Mouse (Mus musculus) right cerebral cortex, postnatal 10 days (tissue): Measurements from ENCODE around the gene Kxd1.

Experiments used
- DNase-seq, 2 experiments: peaks; one replicate each; pipeline ENCODE4 v3.0.0; 2021; ENCODE audit warnings: low spot score in 2 of 2

The Kxd1 gene

DNA sequence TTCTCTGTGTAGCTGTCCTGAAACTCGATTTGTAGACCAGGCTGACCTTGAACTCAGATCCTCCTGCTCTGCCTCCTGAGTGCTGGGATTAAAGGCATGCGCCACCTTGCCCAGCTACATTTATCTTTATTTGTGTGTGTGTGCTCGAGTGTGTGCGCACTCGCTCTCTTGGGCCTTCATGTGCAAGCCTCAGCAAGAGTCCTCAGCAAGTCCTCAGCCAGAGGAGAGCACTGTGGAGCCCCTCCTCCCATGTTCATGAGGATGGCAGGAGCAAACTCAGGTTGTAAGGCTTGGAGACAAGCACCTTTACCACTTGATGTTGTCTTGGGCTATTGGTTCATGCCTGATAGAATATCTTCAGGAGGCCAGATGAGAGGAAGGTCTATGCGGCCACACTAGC, 20.0 kb upstream of the Kxd1 start:
- DNase-seq = no peak

DNA sequence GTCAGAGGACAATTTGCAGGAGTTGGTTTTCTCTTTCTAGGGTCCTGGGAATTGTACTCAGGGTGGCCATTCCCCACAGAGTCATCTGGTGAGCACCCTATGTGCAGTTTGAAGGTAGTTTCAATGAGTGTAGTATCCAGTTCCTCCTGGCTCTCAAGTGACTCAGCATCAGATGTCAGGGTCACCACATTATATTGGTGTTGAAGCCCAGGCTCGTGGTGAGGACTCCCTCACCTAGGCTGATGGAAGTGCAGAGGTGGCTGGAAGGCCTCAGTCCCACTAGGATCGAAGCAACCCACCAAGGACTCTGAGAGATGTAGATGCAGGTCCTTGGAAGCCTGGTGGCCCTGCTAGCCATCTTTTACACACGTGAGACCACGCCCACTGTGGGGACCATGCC, 18.7 kb upstream of the Kxd1 start:
- no peak for DNase-seq

- no peak for DNase-seq
Observed at GRCm38 (mm10) chr8:70544200-70544687, 16.5 kb upstream of the Kxd1 start.

DNA sequence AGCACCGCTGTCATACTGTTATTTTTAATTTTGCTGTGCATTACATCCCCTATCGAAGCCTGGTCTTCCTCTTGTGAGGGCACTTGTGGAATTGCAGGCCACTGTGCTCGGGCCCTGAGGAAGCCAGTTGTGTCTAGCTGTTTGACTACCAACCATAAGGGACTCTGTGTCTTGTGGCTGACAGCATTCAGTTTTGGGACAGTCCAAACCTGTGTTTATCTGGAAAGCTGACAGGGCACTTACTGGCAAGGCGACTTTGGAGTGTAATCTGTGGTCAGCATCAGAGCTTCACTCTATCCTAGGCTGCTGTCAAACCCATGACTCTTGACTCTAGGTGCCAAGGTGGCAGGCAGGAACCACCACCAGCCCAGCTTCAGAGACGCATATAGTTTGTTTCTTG, 13.3 kb upstream of the Kxd1 start:
- no peak for DNase-seq

- no peak for DNase-seq
Observed at GRCm38 (mm10) chr8:70540507-70541071, 12.8 kb upstream of the Kxd1 start.

DNA sequence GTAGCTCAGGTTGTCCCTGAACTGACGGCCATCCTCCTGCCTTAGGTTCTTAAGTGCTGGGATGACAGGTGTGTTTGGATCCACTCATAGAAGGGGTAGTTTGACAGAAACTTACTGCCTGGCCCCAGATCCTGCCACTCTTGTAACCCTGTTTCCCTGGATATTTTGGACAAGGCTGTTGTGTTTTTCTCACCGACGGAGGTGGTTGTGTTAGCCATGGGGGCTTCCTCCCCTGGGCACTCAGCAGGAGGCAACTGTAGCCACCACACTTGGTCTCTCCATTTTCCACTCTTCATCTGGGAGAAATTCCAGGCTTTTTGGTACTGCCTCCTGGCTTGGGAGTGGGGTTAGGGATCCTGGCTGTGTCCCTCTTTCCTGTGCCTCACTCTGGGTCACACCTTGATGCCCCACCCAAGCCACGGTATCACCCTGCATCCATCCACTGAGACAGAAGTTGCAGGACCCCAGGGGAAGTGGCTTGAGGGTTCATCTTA, 12.3 kb upstream of the Kxd1 start:
- DNase-seq = peak; percentile 45 to 59

DNA sequence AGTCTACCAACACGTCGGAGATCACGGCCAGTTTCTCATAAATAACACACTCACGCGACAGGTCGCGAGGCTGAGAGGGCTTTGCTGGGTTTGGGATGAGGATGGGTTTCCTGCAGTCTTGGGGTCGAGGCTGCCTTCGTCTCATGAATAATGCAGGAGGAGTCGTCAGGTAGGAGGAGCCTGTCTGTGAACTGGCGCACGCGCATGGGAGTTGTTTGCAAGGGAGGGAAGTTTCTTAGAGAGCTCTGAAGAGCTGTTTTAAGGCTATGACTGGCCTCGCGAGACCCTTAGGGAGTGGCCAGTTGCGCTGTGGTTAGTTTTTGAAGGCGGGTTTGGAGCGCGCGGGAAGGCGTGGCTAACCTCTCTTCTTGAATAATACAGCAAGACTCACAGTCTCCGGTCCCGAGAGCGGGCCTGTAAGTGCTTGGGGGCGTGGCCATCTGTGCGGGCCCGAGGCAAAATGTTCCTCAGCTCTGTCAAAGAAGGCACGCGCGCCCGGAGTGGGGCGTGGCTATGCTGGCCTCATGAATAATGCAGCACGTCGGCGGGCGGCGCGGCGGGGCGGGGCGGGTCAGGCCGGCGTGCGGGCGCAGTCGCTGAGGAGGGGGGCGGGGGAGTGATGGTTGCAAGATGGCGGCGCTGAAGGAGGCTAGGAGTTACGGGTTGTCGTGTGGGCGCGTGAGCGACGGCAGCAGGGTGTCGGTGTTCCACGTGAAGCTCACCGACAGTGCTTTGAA, 11.5 kb upstream of the Kxd1 start, which contains the start of gene Ell:
Gene Ell, plus strand, starts transcription at position 381 of the 737 bp plus-strand sequence.
- peak; percentile 99 to 100 for DNase-seq

GRCm38 (mm10) chr8:70538633-70539076, 10.9 kb upstream of the Kxd1 start:
- DNase-seq = peak; percentile 100

- peak; percentile 62 to 77 for DNase-seq
Observed at GRCm38 (mm10) chr8:70538024-70538579, 10.3 kb upstream of the Kxd1 start.

DNA sequence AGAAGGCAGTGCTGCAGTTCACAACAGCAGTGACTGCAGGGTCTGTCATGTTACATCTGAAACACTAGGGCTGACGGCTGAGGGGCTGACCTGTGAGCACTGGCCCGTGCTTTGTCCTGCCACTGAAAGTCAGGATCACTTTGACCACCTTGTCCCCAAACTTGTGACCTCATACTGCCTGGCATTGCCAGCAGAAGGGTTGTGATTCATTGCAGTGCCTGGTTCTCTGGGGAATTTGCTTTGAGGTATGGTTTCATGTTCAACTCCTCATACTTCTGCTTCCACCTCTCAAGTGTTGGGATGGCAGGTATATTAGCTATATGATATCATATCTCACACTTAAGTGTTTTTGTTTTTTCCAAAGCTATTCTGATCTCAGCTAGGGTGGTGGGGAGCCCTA, 7.9 kb upstream of the Kxd1 start:
- no peak for DNase-seq

- no peak for DNase-seq
Observed at GRCm38 (mm10) chr8:70535221-70535620, 7.5 kb upstream of the Kxd1 start.

- DNase-seq = peak in 1 of 2 experiments; percentile 60
Observed at GRCm38 (mm10) chr8:70534281-70534680, 6.5 kb upstream of the Kxd1 start.

GRCm38 (mm10) chr8:70530314-70530713, 2.6 kb upstream of the Kxd1 start:
- DNase-seq = no peak

GRCm38 (mm10) chr8:70529741-70530161, 2.0 kb upstream of the Kxd1 start:
- DNase-seq = no peak

GRCm38 (mm10) chr8:70529299-70529698, 1.5 kb upstream of the Kxd1 start:
- no peak for DNase-seq

- no peak for DNase-seq
Observed at GRCm38 (mm10) chr8:70528182-70528797, 534 bp upstream of the Kxd1 start.

GRCm38 (mm10) chr8:70527111-70527511, 645 bp downstream of the Kxd1 start:
- no peak for DNase-seq

GRCm38 (mm10) chr8:70522592-70523403, 5.0 kb downstream of the Kxd1 start:
- peak; percentile 97 to 98 for DNase-seq

DNA sequence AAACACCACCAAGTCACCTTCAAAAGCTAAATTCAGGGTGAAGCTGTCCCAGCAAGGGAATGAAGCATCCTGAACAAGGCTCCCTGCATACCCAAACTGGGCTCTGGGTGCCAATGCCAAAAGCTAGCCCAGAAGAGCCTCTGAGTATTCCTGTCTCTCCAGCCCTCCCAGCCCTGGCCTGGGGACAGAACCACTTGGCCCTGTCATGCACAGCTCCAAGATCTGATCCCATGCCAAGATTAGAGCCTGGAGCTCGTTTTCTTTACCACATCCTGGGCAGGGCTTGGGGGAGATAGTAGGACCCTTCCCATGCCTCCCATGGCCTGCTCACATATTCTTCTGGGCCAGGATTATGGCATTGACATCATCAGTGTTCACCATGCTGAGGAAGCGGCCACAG, 8.2 kb downstream of the Kxd1 start:
- no peak for DNase-seq

DNA sequence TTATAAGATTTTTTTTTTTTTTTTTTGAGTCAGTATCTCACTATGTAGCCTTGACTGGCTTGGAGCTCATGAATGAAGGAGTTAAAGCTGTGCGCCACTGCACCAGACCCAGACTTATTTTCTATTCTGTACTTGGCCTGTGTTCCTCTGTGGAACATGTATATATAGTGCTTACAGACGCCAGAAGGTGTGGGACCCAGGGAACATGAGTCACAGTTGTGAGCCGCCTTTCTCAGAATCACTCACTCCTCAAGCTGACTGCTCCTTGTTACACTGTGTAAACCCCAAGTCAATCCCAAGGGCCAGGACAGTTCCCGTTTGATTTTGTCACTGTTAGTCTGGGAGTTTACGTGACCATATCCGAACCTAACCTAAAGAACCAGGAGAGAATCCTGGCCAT, 8.7 kb downstream of the Kxd1 start:
- DNase-seq = no peak

DNA sequence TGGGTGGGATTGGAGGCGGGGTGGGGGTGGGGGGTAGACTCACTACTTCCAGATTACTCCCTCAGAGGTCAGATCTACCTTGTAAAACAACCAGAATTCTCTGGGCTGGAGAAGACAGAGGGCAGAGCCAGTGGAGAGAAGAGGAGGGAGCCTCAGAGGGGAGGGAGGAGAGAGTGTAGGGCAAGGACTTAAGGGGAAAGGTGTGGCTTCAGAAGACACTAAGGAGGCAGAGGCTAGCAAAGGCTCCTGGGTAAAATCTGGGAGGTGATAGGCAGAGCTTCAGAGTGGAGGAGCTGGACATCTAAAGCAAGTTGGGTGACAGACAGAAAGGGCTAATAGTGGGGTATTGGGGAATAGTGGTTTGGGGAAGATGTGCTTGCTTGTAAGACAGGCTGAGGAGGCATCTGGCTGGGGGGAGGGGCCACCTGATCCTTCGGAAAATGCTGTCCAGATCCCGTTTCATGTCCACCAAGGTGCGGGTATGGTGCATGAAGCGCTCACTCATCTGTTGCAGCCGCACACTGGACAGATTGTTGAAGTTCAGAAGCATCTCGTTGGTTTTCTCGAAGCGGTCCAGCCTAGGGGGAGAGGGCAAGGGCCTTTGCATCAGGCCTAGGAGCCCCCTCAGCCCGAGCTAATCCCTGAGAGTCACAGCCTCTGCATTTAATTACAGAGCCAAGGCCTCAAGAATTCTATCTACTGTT, 9.7 kb downstream of the Kxd1 start:
- no peak for DNase-seq
